Mouse (Mus musculus) gastrocnemius, postnatal 10 days (tissue): ENCODE data around the gene Akap1. TPM values are rescaled to one million over a fixed set of nuclear protein-coding genes. Genes with fewer than 3 reads are reported as not detected.
A peak's percentile ranks its signal among the peaks of the same experiment; 100 is the strongest.

Experiments
- DNase-seq: peaks from one replicate; pipeline ENCODE4 v3.0.0; 2021; ENCODE audit warnings: mixed read lengths
- total RNA-seq, 2 experiments: library from RNA; stranded (reverse); gene quantifications; 2 replicates each; pipeline ENCODE4 v1.2.3; 2021

Akap1 gene
- total RNA-seq, 2 experiments from 2014 or later, result 66.9 to 77.5 TPM

- DNase-seq, result no peak
Observed at GRCm38 (mm10) chr11:88878011-88878410, 13.6 kb upstream of the Akap1 start.

- DNase-seq, result no peak
Observed at GRCm38 (mm10) chr11:88873667-88874030, 9.3 kb upstream of the Akap1 start.

GRCm38 (mm10) chr11:88873027-88873666 lies 8.8 kb upstream of the Akap1 start:
- DNase-seq, result no peak

GRCm38 (mm10) chr11:88869443-88869842 lies 5.1 kb upstream of the Akap1 start:
- DNase-seq, result no peak

- DNase-seq, result peak; percentile 58
Observed at GRCm38 (mm10) chr11:88863904-88864457, 405 bp downstream of the Akap1 start.

GRCm38 (mm10) chr11:88863071-88863903 lies 1.1 kb downstream of the Akap1 start:
- no peak for DNase-seq

- no peak for DNase-seq
Observed at GRCm38 (mm10) chr11:88862355-88862754, 2.0 kb downstream of the Akap1 start.

- DNase-seq, result no peak
Observed at GRCm38 (mm10) chr11:88861060-88861459, 3.3 kb downstream of the Akap1 start.

- DNase-seq, result no peak
Observed at GRCm38 (mm10) chr11:88860641-88861040, 3.7 kb downstream of the Akap1 start.

- DNase-seq, result no peak
Observed at GRCm38 (mm10) chr11:88857311-88858005, 6.9 kb downstream of the Akap1 start.

- no peak for DNase-seq
Observed at GRCm38 (mm10) chr11:88856383-88856782, 8.0 kb downstream of the Akap1 start.

- no peak for DNase-seq
Observed at GRCm38 (mm10) chr11:88855795-88856194, 8.6 kb downstream of the Akap1 start.

- no peak for DNase-seq
Observed at GRCm38 (mm10) chr11:88853588-88853987, 10.8 kb downstream of the Akap1 start.

GRCm38 (mm10) chr11:88852806-88853205 lies 11.6 kb downstream of the Akap1 start:
- no peak for DNase-seq

GRCm38 (mm10) chr11:88851049-88851825 lies 13.1 kb downstream of the Akap1 start:
- DNase-seq, result no peak

GRCm38 (mm10) chr11:88849732-88850131 lies 14.7 kb downstream of the Akap1 start:
- DNase-seq, result peak; percentile 14

- peak; percentile 77 for DNase-seq
Observed at GRCm38 (mm10) chr11:88849284-88849683, 15.1 kb downstream of the Akap1 start.

GRCm38 (mm10) chr11:88848590-88848989 lies 15.8 kb downstream of the Akap1 start:
- DNase-seq, result peak; percentile 41

- no peak for DNase-seq
Observed at GRCm38 (mm10) chr11:88847281-88848006, 16.9 kb downstream of the Akap1 start.

- DNase-seq, result no peak
Observed at GRCm38 (mm10) chr11:88844384-88844783, 20.0 kb downstream of the Akap1 start.

GRCm38 (mm10) chr11:88843305-88843704 lies 21.1 kb downstream of the Akap1 start:
- DNase-seq, result no peak
